Mouse (Mus musculus): ENCODE measurements around the gene Wdr54. TPM values are rescaled to one million over a fixed set of nuclear protein-coding genes. Genes with fewer than 3 reads are reported as not detected.

Wdr54 gene
- polyA plus RNA-seq, 2 experiments from 2014 or later, result 0.73 TPM; not detected in 1

DNA sequence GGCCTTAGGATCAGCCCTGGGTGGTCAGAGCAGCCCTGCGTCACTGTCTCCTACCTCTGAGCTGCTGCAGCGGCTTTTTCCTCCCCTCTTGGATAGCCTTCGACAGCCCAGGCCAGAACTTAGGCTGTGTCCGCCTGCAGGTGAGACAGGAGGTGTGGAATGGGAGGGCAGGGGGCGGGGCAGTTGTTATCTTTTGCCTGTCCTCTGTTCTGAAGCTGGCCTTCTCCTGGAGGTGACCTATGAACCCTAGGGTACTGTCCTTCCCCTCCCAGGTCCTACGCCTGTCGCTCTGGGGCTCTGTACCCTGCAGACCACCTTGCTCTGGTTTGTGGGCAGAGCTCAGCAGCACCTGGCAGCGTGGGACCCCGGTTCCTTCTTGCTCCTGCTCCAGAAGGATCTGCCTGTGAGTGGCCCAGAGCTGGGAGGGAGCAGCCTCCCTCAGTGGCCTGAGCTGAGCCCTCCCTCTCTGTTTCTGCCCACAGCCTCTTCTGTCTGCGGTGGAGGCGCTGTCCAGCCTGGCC lies 53.0 kb downstream of the Wdr54 start:
- ATAC-seq, result no peak

DNA sequence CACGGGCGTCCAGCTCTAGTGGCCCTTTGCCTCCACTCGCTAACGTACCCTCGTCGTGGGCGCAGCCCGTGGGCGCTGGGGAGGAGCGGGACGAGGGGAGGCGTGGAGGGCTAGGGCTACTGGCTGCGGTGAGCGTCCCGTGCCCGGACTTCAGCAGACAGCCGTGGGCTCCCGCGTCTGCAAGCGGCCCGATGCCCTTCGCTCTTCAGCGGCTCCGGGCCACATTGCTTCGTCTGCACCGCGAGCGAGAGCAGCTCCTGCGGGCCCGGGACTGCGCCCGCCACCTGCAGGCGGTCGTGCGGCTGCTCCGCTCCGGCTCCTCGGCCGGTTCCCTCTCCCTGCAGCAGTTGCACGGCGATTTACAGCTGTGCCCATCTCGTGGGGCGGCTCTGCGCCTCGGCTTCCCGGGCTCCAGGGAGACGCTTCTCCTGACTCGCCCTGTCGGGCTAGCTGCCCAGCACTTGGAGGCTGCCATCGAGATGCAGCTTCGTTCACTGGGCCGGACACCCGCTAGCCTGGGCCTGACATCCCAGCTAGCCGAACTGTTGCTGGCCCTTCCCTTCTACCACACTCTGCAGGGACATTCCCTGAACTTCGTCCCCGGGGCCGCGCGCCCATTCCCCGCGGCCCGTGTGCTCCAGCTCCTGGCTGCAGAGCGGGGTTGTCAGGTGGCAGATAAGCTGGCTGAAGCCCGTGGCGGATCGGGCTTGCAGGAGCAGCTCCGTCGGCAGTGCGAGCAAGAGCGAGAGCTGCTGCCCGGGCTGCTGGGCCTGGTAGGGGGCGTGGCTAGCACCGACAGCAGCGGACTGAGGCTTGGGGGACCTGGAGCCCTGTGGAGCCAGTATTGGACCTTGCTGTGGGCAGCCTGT lies 54.3 kb downstream of the Wdr54 start:
- peak; percentile 77 for ATAC-seq

GRCm38 (mm10) chr6:83101316-83101687 lies 54.9 kb downstream of the Wdr54 start, which contains the start of the genes Ccdc142 and Gm42688:
TSS of gene Ccdc142 (plus strand) at chr6:83101601.
TSS of gene Gm42688 (plus strand) at chr6:83101617.
- ATAC-seq, result peak; percentile 86

Other genes starting within 250 kb of the Wdr54 start
- 1 to 10 TPM; 2.7 to 3.8 TPM for gene Sema4f, start 216.6 kb downstream of the Wdr54 start, polyA plus RNA-seq (2017; shearing (Covaris generic))
- 1 to 10 TPM in 1 of 2 experiments, under 1 TPM in 1; 0.74 to 1.4 TPM for gene M1ap, start 209.5 kb downstream of the Wdr54 start, polyA plus RNA-seq (2017; shearing (Covaris generic))
- 10 to 100 TPM; 26.3 to 47.2 TPM for gene Dok1, start 122.9 kb downstream of the Wdr54 start, polyA plus RNA-seq (2017; shearing (Covaris generic))
- gene Loxl3, start 122.2 kb downstream of the Wdr54 start, polyA plus RNA-seq (2017; shearing (Covaris generic)), result under 1 TPM in 1 of 2 experiments, not detected in 1; 0.26 TPM
- 100 to 1,000 TPM; 432 to 455 TPM for gene Aup1, start 101.9 kb downstream of the Wdr54 start, polyA plus RNA-seq (2017; shearing (Covaris generic))
- gene Htra2, start 101.1 kb downstream of the Wdr54 start, polyA plus RNA-seq (2017; shearing (Covaris generic)), result 10 to 100 TPM; 19.0 to 22.2 TPM
- gene Dqx1, start 98.6 kb downstream of the Wdr54 start, polyA plus RNA-seq (2017; shearing (Covaris generic)), result 1 to 10 TPM; 1.5 to 1.6 TPM
- not detected for gene Tlx2, start 86.1 kb downstream of the Wdr54 start, polyA plus RNA-seq (2017; shearing (Covaris generic))
- 10 to 100 TPM; 31.2 to 35.9 TPM for gene Pcgf1, start 78.5 kb downstream of the Wdr54 start, polyA plus RNA-seq (2017; shearing (Covaris generic))
- gene Lbx2, start 70.0 kb downstream of the Wdr54 start, polyA plus RNA-seq (2017; shearing (Covaris generic)), result not detected
- gene Ccdc142, start 54.8 kb downstream of the Wdr54 start, polyA plus RNA-seq (2017; shearing (Covaris generic)), result not detected
- gene Gm42688, start 54.8 kb downstream of the Wdr54 start, polyA plus RNA-seq (2017; shearing (Covaris generic)), result 1 to 10 TPM in 1 of 2 experiments, under 1 TPM in 1; 0.52 to 1.0 TPM
- gene Mrpl53, start 47.4 kb downstream of the Wdr54 start, polyA plus RNA-seq (2017; shearing (Covaris generic)), result 10 to 100 TPM; 63.9 to 66.3 TPM
- gene Mogs, start 40.9 kb downstream of the Wdr54 start, polyA plus RNA-seq (2017; shearing (Covaris generic)), result 10 to 100 TPM in 1 of 2 experiments, 1 to 10 TPM in 1; 8.7 to 12.5 TPM
- 10 to 100 TPM; 21.2 to 31.7 TPM for gene Wbp1, start 34.8 kb downstream of the Wdr54 start, polyA plus RNA-seq (2017; shearing (Covaris generic))
- gene Ino80b, start 31.0 kb downstream of the Wdr54 start, polyA plus RNA-seq (2017; shearing (Covaris generic)), result 1 to 10 TPM; 1.3 to 2.4 TPM
- not detected for gene Rtkn, start 20.9 kb downstream of the Wdr54 start, polyA plus RNA-seq (2017; shearing (Covaris generic))
- not detected for gene 1700003E16Rik, start within 50 bp of the Wdr54 start, polyA plus RNA-seq (2017; shearing (Covaris generic))
- 10 to 100 TPM; 12.7 to 24.6 TPM for gene Dctn1, start 9.5 kb upstream of the Wdr54 start, polyA plus RNA-seq (2017; shearing (Covaris generic))
- under 1 TPM; 0.48 to 0.76 TPM for gene Slc4a5, start 63.4 kb upstream of the Wdr54 start, polyA plus RNA-seq (2017; shearing (Covaris generic))
- gene Mthfd2, start 169.5 kb upstream of the Wdr54 start, polyA plus RNA-seq (2017; shearing (Covaris generic)), result 100 to 1,000 TPM; 124 to 145 TPM
- gene Mob1a, start 169.6 kb upstream of the Wdr54 start, polyA plus RNA-seq (2017; shearing (Covaris generic)), result 10 to 100 TPM; 66.3 to 74.8 TPM
- gene Bola3, start 192.8 kb upstream of the Wdr54 start, polyA plus RNA-seq (2017; shearing (Covaris generic)), result 10 to 100 TPM; 66.0 to 72.3 TPM